ENCODE assay signal across 20 mouse cellular contexts in the genomic region with DNA sequence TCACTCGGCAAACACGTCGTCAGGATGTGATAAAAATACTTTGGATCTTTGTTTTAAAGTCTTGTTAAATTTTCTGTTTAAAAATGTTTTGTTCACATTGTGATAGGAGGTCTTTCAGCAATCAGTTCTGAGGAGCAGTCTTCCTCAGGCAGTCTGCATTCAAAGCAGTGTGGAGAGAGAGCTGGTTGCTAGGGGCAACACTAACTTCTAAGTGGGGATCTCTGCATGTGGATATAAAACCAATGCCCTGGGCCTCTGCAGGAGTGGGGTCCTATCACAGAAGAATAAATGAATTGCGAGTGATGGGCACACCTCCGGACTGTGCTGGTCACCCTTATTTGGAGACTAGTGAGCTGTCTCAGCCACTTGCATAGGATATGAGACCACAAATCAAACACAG.
DNase-seq lines count a peak whose midpoint lies in the region; ATAC-seq lines count a peak whose summit lies in the region.
"Had no signal": no experiment of that assay in that cellular context is flagged by ENCODE, and none has a peak within 500 bp of the region (broad histone marks: within the 10 kb centered on the region; RNA-seq: fewer than 3 reads in every experiment).

No protein-coding gene starts in this region.

- no peak overlapping the region for H3K9ac ChIP-seq in midbrain, embryonic 13.5 days (replicated peaks)
- no peak overlapping the region for H3K9ac ChIP-seq in midbrain, embryonic 11.5 days (ENCODE audit: low read length)
- H3K9ac ChIP-seq in midbrain, embryonic 15.5 days: no peak overlapping the region
- H3K9ac ChIP-seq: heart, embryonic 13.5 days; intestine, embryonic 15.5 days; liver, embryonic 14.5 days; lung, embryonic 15.5 days had no signal

- no peak for DNase-seq in frontal cortex, postnatal 10 days (ENCODE audit: low spot score in 2 of 2)
- no peak for DNase-seq in midbrain, embryonic 11.5 days (ENCODE audit: low spot score, missing footprints)
- peak; percentile 50 for DNase-seq in brain, embryonic 18.5 days (ENCODE audit: low read depth, low spot score)
- no peak for DNase-seq in left cerebral cortex, adult 9 months (ENCODE audit: low spot score in 2 of 2)
- DNase-seq: cerebellum, adult 11 months; cerebellum, postnatal 14 days; gastrocnemius, postnatal 10 days; heart, adult 18-20 months; heart, postnatal 4 days; kidney, postnatal 4 days; lung, postnatal 4 days; thymus, postnatal 14 days had no signal

- H3K4me1 ChIP-seq in midbrain, embryonic 13.5 days (replicated peaks): peaks cover 10% of the 10 kb centered on the region
- H3K4me1 ChIP-seq in midbrain, embryonic 11.5 days (ENCODE audit: control insufficient read depth, insufficient read depth, low read length): peaks cover 4% of the 10 kb centered on the region; the same call in 1 of the 2 replicates
- peaks cover 10% of the 10 kb centered on the region for H3K4me1 ChIP-seq in midbrain, embryonic 15.5 days
- H3K4me1 ChIP-seq: embryonic facial prominence, embryonic 10.5 days; heart, embryonic 13.5 days; intestine, embryonic 15.5 days; lung, embryonic 15.5 days had no signal

- WGBS in midbrain, embryonic 13.5 days: 12% methylated on average over 5 of the region's 5 CpGs
- 24% methylated on average over 5 of the region's 5 CpGs for WGBS in midbrain, embryonic 11.5 days
- 14% methylated on average over 5 of the region's 5 CpGs for WGBS in midbrain, embryonic 15.5 days

- H3K27me3 ChIP-seq in midbrain, embryonic 13.5 days: no peaks in the 10 kb centered on the region
- H3K27me3 ChIP-seq in midbrain, embryonic 11.5 days (ENCODE audit: control insufficient read depth, insufficient read depth, low read length): no peaks in the 10 kb centered on the region
- H3K27me3 ChIP-seq in midbrain, embryonic 15.5 days (replicated peaks): no peaks in the 10 kb centered on the region
- H3K27me3 ChIP-seq: intestine, embryonic 15.5 days; lung, embryonic 15.5 days had no signal

- peak overlapping the region; percentile 26; the same call in 1 of the 2 replicates for H3K27ac ChIP-seq in midbrain, embryonic 13.5 days
- no peak overlapping the region for H3K27ac ChIP-seq in midbrain, embryonic 11.5 days (ENCODE audit: low read depth, low read length)
- H3K27ac ChIP-seq in midbrain, embryonic 15.5 days: peak overlapping the region; percentile 73
- H3K27ac ChIP-seq: embryonic facial prominence, embryonic 10.5 days; heart, embryonic 13.5 days; intestine, embryonic 15.5 days; liver, embryonic 14.5 days; lung, embryonic 15.5 days had no signal

- H3K4me3 ChIP-seq in midbrain, embryonic 13.5 days (replicated peaks): no peak overlapping the region
- no peak overlapping the region for H3K4me3 ChIP-seq in midbrain, embryonic 11.5 days (ENCODE audit: low read depth, low read length)
- H3K4me3 ChIP-seq in midbrain, embryonic 15.5 days: no peak overlapping the region
- H3K4me3 ChIP-seq: embryonic facial prominence, embryonic 10.5 days; heart, embryonic 13.5 days; intestine, embryonic 15.5 days; lung, embryonic 15.5 days had no signal

- no peak overlapping the region for H3K4me2 ChIP-seq in midbrain, embryonic 13.5 days (replicated peaks)
- no peak overlapping the region for H3K4me2 ChIP-seq in midbrain, embryonic 11.5 days
- H3K4me2 ChIP-seq in midbrain, embryonic 15.5 days: no peak overlapping the region
- H3K4me2 ChIP-seq: heart, embryonic 13.5 days; intestine, embryonic 15.5 days; lung, embryonic 15.5 days had no signal

- ATAC-seq in frontal cortex, adult (ENCODE audit: low TSS enrichment): 0 out of 2 replicates have a peak, but pooled peaks have one; percentile 41
- peak; percentile 80 for ATAC-seq in midbrain, embryonic 13.5 days
- ATAC-seq in midbrain, embryonic 11.5 days (ENCODE audit: low FRiP score): no peak
- peak; percentile 79 for ATAC-seq in midbrain, embryonic 15.5 days (replicated peaks)
- ATAC-seq: intestine, embryonic 15.5 days had no signal

- no peaks in the 10 kb centered on the region for H3K9me3 ChIP-seq in midbrain, embryonic 13.5 days
- no peaks in the 10 kb centered on the region for H3K9me3 ChIP-seq in midbrain, embryonic 11.5 days (ENCODE audit: control insufficient read depth, low read length)
- H3K9me3 ChIP-seq in midbrain, embryonic 15.5 days: no peaks in the 10 kb centered on the region
- H3K9me3 ChIP-seq: embryonic facial prominence, embryonic 10.5 days; heart, embryonic 13.5 days; intestine, embryonic 15.5 days; lung, embryonic 15.5 days had no signal

- H3K36me3 ChIP-seq in midbrain, embryonic 13.5 days: no peaks in the 10 kb centered on the region
- no peaks in the 10 kb centered on the region for H3K36me3 ChIP-seq in midbrain, embryonic 11.5 days (ENCODE audit: control insufficient read depth, insufficient read depth, low read length)
- H3K36me3 ChIP-seq in midbrain, embryonic 15.5 days (replicated peaks): no peaks in the 10 kb centered on the region
- H3K36me3 ChIP-seq: embryonic facial prominence, embryonic 10.5 days; heart, embryonic 13.5 days; intestine, embryonic 15.5 days; lung, embryonic 15.5 days had no signal
